Mouse (Mus musculus) midbrain, embryonic 11.5 days (tissue): ENCODE measurements around the gene Tmx2. TPM values are rescaled to one million over a fixed set of nuclear protein-coding genes. Genes with fewer than 3 reads are reported as not detected.
"Not testable (repeated sequence)": the region's sequence is repeated elsewhere in the genome, so short reads cannot be mapped to it uniquely, and the experiment has no call there.

ENCODE experiments used
- ATAC-seq: fragments of 200-750 bp; cut with Nextera tagmentation; 2 replicates; pipeline ENCODE4 v1.8.0; 2017; ENCODE audit warnings: moderate TSS enrichment, moderate library complexity; ENCODE audit not compliant: low FRiP score
- DNase-seq: peaks from one replicate; pipeline ENCODE4 v3.0.0; 2015; ENCODE audit warnings: low spot score; ENCODE audit errors: missing footprints
- H3K27ac ChIP-seq: fragments of 300-500 bp; sonication (generic); 2 replicates; pipeline ENCODE4 v1.5.1; 2014; ENCODE audit warnings: low read depth, low read length
- H3K27me3 ChIP-seq: fragments of 300-500 bp; sonication (generic); 2 replicates; pipeline ENCODE4 v1.6.1; 2014; ENCODE audit warnings: mild to moderate bottlenecking, low read length, moderate library complexity, mixed read lengths; ENCODE audit not compliant: control insufficient read depth, insufficient read depth
- H3K36me3 ChIP-seq: fragments of 300-500 bp; sonication (generic); 2 replicates; pipeline ENCODE4 v1.6.1; 2014; ENCODE audit warnings: mild to moderate bottlenecking, low read length, moderate library complexity, mixed read lengths; ENCODE audit not compliant: control insufficient read depth, insufficient read depth
- H3K4me1 ChIP-seq: fragments of 300-500 bp; sonication (generic); 2 replicates; pipeline ENCODE4 v1.6.1; 2014; ENCODE audit warnings: low read length; ENCODE audit not compliant: control insufficient read depth, insufficient read depth
- H3K4me2 ChIP-seq: fragments of 300-500 bp; sonication (generic); 2 replicates; pipeline ENCODE4 v1.6.1; 2014; ENCODE audit warnings: mild to moderate bottlenecking, moderate library complexity
- H3K4me3 ChIP-seq: fragments of 300-500 bp; sonication (generic); 2 replicates; pipeline ENCODE4 v1.5.1; 2014; ENCODE audit warnings: low read depth, low read length
- H3K9ac ChIP-seq: fragments of 300-500 bp; sonication (generic); 2 replicates; pipeline ENCODE4 v1.6.1; 2014; ENCODE audit warnings: low read length
- H3K9me3 ChIP-seq: fragments of 300-500 bp; sonication (generic); 2 replicates; pipeline ENCODE4 v1.6.1; 2016; ENCODE audit warnings: low read length; ENCODE audit not compliant: control insufficient read depth
- WGBS: fragments of 180-500 bp; shearing (Covaris S2); extraction: QIAGEN DNeasy Blood & Tissue Kit; methylation state at CpG from one replicate; pipeline ENCODE4 v1.1.7; 2014; 5-methylcytosine and 5-hydroxymethylcytosine counted together
- polyA plus RNA-seq: library from polyadenylated mRNA; unstranded; fragments of >200 nt; fragmentation: Nextera tagmentation; extraction: Ambion mirVana; gene quantifications from 2 replicates; pipeline ENCODE4 v1.2.1, GENCODE M21; 2014

Gene Tmx2
- polyA plus RNA-seq, 1 experiment from 2014 or later = 195 TPM

DNA sequence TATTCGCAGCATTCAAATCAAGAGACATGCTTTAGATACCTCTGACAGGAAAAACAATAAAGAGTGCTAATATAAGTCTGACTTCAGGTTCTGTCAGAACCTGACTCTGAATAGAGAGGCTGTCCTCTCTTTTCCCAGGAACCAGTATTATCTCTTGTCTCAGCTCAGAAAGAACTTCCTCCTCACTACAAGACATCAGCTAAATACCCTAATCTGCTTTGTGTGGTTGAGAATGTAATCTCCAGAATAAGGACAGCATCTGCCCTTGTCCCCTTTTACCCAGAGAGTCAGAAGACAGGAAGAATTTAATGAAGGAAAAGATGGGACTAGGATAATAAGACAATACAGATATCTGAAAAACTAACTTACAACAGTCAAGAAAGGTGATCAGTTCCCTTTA is 24.6 kb upstream of the Tmx2 start:
- H3K36me3 ChIP-seq = no peaks in the 10 kb centered on the region
- H3K9me3 ChIP-seq = no peaks in the 10 kb centered on the region
- H3K4me1 ChIP-seq = no peaks in the 10 kb centered on the region
- no peak overlapping the region for H3K4me3 ChIP-seq
- 88% methylated on average over 1 of the region's 1 CpGs for WGBS
- H3K27ac ChIP-seq = no peak overlapping the region
- H3K9ac ChIP-seq = no peak overlapping the region
- ATAC-seq (no peak), DNase-seq (no peak)
- H3K4me2 ChIP-seq = no peak overlapping the region
- no peaks in the 10 kb centered on the region for H3K27me3 ChIP-seq

GRCm38 (mm10) chr2:84695007-84695695 is 16.2 kb upstream of the Tmx2 start:
- H3K27ac ChIP-seq = no peak overlapping the region
- H3K4me3 ChIP-seq = no peak overlapping the region
- DNase-seq = no peak
- no peak for ATAC-seq
- no peaks in the 10 kb centered on the region for H3K9me3 ChIP-seq
- WGBS = 92% methylated on average over 5 of the region's 5 CpGs
- no peaks in the 10 kb centered on the region for H3K27me3 ChIP-seq
- no peaks in the 10 kb centered on the region for H3K4me1 ChIP-seq
- H3K4me2 ChIP-seq = no peak overlapping the region
- H3K36me3 ChIP-seq = peaks cover 13% of the 10 kb centered on the region; the same call in 1 of the 2 replicates
- no peak overlapping the region for H3K9ac ChIP-seq

- H3K4me1 ChIP-seq = no peaks in the 10 kb centered on the region
- H3K9ac ChIP-seq = no peak overlapping the region
- H3K27me3 ChIP-seq = no peaks in the 10 kb centered on the region
- H3K27ac ChIP-seq = no peak overlapping the region
- DNase-seq = no peak
- H3K4me2 ChIP-seq = no peak overlapping the region
- 95% methylated on average over 12 of the region's 12 CpGs for WGBS
- H3K4me3 ChIP-seq = no peak overlapping the region
- no peaks in the 10 kb centered on the region for H3K9me3 ChIP-seq
- peaks cover 31% of the 10 kb centered on the region for H3K36me3 ChIP-seq
- 0 out of 2 replicates have a peak, but pooled peaks have one; percentile 30 for ATAC-seq
These were observed 11.1 kb upstream of the Tmx2 start for GRCm38 (mm10) chr2:84690050-84690449.

DNA sequence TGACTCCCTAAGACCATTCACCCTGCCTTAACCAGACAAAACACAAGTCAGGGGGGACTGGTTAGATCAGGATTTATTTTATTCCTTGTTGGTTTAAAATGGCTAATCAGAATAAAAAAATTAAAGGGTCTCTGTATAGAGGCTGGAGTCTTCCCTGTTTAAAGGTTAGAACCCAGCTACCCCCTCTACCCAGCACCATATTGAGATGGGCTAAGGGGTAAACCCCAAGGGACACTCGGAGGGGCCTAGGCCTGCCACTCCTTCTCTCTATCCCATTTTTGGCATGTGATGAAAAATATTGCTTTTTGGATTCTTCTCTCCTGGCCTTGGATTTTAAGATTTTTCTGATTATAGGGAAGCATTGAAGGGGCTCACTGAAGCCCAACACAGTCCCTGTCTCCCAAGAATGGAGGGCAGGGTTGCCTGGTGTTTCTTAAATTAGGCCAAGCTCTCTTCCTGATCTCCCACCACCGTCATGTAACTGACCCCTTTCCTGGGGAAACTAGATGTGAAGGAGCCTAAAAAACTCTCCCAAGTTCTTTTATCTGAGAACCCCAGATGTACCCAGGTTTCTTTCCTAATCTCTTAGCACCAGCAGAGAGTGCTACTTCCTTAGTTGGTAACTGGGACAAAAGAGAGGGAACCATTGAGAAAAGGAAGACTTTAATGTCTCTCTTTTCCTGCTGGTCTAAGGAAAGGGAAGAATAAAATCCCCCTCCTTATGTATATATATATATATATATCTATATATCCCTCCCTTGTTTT is 9.3 kb upstream of the Tmx2 start:
- no peak overlapping the region for H3K9ac ChIP-seq
- no peak overlapping the region for H3K4me2 ChIP-seq
- peaks cover 33% of the 10 kb centered on the region for H3K36me3 ChIP-seq
- no peak overlapping the region for H3K4me3 ChIP-seq
- DNase-seq = no peak
- no peaks in the 10 kb centered on the region for H3K27me3 ChIP-seq
- WGBS = 80% methylated on average over 2 of the region's 2 CpGs
- no peaks in the 10 kb centered on the region for H3K4me1 ChIP-seq
- no peak overlapping the region for H3K27ac ChIP-seq
- ATAC-seq = no peak
- no peaks in the 10 kb centered on the region for H3K9me3 ChIP-seq

- Histone ChIP-seq H3K9ac (no peak overlapping the region), H3K4me1 (peaks cover 5% of the 10 kb centered on the region), H3K27ac (no peak overlapping the region), H3K36me3 (peaks cover 11% of the 10 kb centered on the region; the same call in 1 of the 2 replicates), H3K9me3 (no peaks in the 10 kb centered on the region), H3K4me3 (no peak overlapping the region), H3K27me3 (no peaks in the 10 kb centered on the region), H3K4me2 (no peak overlapping the region)
- no peak for ATAC-seq
- DNase-seq = no peak
- 92% methylated on average over 6 of the region's 6 CpGs for WGBS
These were observed 3.8 kb upstream of the Tmx2 start for GRCm38 (mm10) chr2:84682605-84683183.

GRCm38 (mm10) chr2:84677968-84678880 is 716 bp downstream of the Tmx2 start, which contains the start of the genes Gm28635 and Med19:
Gene Gm28635 (minus strand): TSS chr2:84678041.
Gene Med19 (plus strand): TSS chr2:84678402.
- Histone ChIP-seq H3K27me3 (no peaks in the 10 kb centered on the region), H3K9ac (peak within 1 kb of the TSS; percentile 81), H3K4me3 (peak within 1 kb of the TSS; percentile 85), H3K9me3 (no peaks in the 10 kb centered on the region), H3K36me3 (peaks cover 6% of the 10 kb centered on the region; the same call in 1 of the 2 replicates), H3K27ac (peak within 1 kb of the TSS; percentile 17; the same call in 1 of the 2 replicates), H3K4me1 (peaks cover 9% of the 10 kb centered on the region), H3K4me2 (peak within 1 kb of the TSS; percentile 73)
- WGBS = under 1% methylated on average over 43 of the region's 44 CpGs
- ATAC-seq = peak; percentile 100
- DNase-seq = peak; percentile 98

GRCm38 (mm10) chr2:84677270-84677967 is 1.5 kb downstream of the Tmx2 start:
- H3K9me3 ChIP-seq = no peaks in the 10 kb centered on the region
- 10% methylated on average over 22 of the region's 22 CpGs for WGBS
- H3K4me3 ChIP-seq = peak overlapping the region; percentile 65
- no peaks in the 10 kb centered on the region for H3K27me3 ChIP-seq
- ATAC-seq (peak; percentile 60), DNase-seq (peak; percentile 90)
- peak overlapping the region; percentile 71 for H3K9ac ChIP-seq
- H3K27ac ChIP-seq = peak overlapping the region; percentile 14; the same call in 1 of the 2 replicates
- peaks cover 9% of the 10 kb centered on the region for H3K4me1 ChIP-seq
- peaks cover 6% of the 10 kb centered on the region; the same call in 1 of the 2 replicates for H3K36me3 ChIP-seq
- H3K4me2 ChIP-seq = peak overlapping the region; percentile 73

DNA sequence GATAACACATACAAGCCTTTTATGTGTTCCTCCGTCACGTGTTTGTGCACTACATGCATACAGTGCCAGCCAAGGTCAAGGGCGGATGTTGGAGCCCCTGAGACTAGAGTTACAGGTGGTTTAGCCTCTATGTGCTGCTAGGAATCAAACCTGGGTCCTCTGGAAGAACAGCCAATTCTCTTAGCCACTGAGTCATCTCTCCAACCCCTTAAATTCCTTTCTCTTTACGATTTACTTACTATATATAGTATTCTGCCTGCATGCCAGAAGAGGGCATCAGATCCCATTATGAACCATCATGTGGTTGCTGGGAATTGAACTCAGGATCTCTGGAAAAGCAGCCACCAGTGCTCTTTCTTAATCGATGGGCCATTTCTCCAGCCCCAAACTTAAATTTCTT is 7.4 kb downstream of the Tmx2 start:
- H3K4me3 ChIP-seq = not testable (repeated sequence)

More for the DNA sequence above, 7.4 kb downstream of the Tmx2 start:
- WGBS = 77% methylated on average over 4 of the region's 5 CpGs
- H3K9ac ChIP-seq, H3K4me1 ChIP-seq, H3K9me3 ChIP-seq, H3K36me3 ChIP-seq, H3K27me3 ChIP-seq, DNase-seq, H3K27ac ChIP-seq: not testable (repeated sequence)
- H3K4me2 ChIP-seq = peak overlapping the region; percentile 56; the same call in 1 of the 2 replicates
- ATAC-seq = 0 out of 2 replicates have a peak, but pooled peaks have one; percentile 0
